Mouse (Mus musculus) adipocyte (in vitro differentiated cells): ENCODE data around the gene Bag6.

ENCODE experiments used
- DNase-seq: peaks from one replicate; pipeline ENCODE4 v3.0.0-alpha.2; 2016; ENCODE audit warnings: low spot score

Bag6 gene

GRCm38 (mm10) chr17:35134801-35135590, at the start of gene Bag6:
Gene Bag6, plus strand, starts transcription at chr17:35135178.
- peak; percentile 97 for DNase-seq

- DNase-seq = no peak
Observed at GRCm38 (mm10) chr17:35085208-35085865, 49.6 kb upstream of the Bag6 start, which contains the start of gene Ly6g6f. Gene Ly6g6f, minus strand, starts transcription at chr17:35085610.

- DNase-seq = peak; percentile 35
Observed at GRCm38 (mm10) chr17:35088151-35088550, 46.8 kb upstream of the Bag6 start.

GRCm38 (mm10) chr17:35088825-35089644, 45.9 kb upstream of the Bag6 start, which contains the start of gene Abhd16a:
Gene Abhd16a, plus strand, starts transcription at chr17:35089263.
- peak; percentile 93 for DNase-seq

- DNase-seq = peak; percentile 80
Observed at GRCm38 (mm10) chr17:35090166-35090932, 44.6 kb upstream of the Bag6 start.

GRCm38 (mm10) chr17:35092403-35093198, 42.4 kb upstream of the Bag6 start:
- no peak for DNase-seq

- DNase-seq = no peak
Observed at GRCm38 (mm10) chr17:35094475-35095365, 40.3 kb upstream of the Bag6 start.

GRCm38 (mm10) chr17:35096597-35096996, 38.4 kb upstream of the Bag6 start:
- DNase-seq = no peak

- no peak for DNase-seq
Observed at GRCm38 (mm10) chr17:35097164-35097655, 37.8 kb upstream of the Bag6 start.

- DNase-seq = no peak
Observed at GRCm38 (mm10) chr17:35100196-35100765, 34.7 kb upstream of the Bag6 start.

- DNase-seq = no peak
Observed at GRCm38 (mm10) chr17:35101161-35101560, 33.8 kb upstream of the Bag6 start.

- no peak for DNase-seq
Observed at GRCm38 (mm10) chr17:35102299-35102698, 32.7 kb upstream of the Bag6 start.

GRCm38 (mm10) chr17:35103221-35103690, 31.7 kb upstream of the Bag6 start:
- peak; percentile 30 for DNase-seq

- no peak for DNase-seq
Observed at GRCm38 (mm10) chr17:35104079-35104478, 30.9 kb upstream of the Bag6 start.

- no peak for DNase-seq
Observed at GRCm38 (mm10) chr17:35104754-35105153, 30.2 kb upstream of the Bag6 start.

GRCm38 (mm10) chr17:35105740-35106389, 29.1 kb upstream of the Bag6 start:
- no peak for DNase-seq

- no peak for DNase-seq
Observed at GRCm38 (mm10) chr17:35106522-35106921, 28.5 kb upstream of the Bag6 start.

GRCm38 (mm10) chr17:35108097-35108496, 26.9 kb upstream of the Bag6 start, which contains the start of gene Ly6g5c:
Gene Ly6g5c, plus strand, starts transcription at chr17:35108279.
- no peak for DNase-seq
